Mouse (Mus musculus) CH12.LX (cell line): ENCODE measurements around the gene Samd14. TPM values are rescaled to one million over a fixed set of nuclear protein-coding genes. Genes with fewer than 3 reads are reported as not detected.

Experiments used
- DNase-seq: peaks from one replicate; pipeline ENCODE4 v3.0.0-alpha.2; 2013; ENCODE audit errors: extremely low read depth
- H3K27ac ChIP-seq: 2 replicates; pipeline ENCODE4 v1.5.1; 2012; ENCODE audit warnings: low read depth, mild to moderate bottlenecking, control low read depth, moderate library complexity; ENCODE audit not compliant: insufficient read depth
- H3K27me3 ChIP-seq: replicated peaks from 2 replicates; pipeline ENCODE3; 2012; ENCODE audit warnings: inconsistent platforms
- H3K36me3 ChIP-seq, 2 experiments: replicated peaks in 1 of 2; 2 replicates each; pipeline versions ENCODE3 to v1.6.1; 2012; ENCODE audit warnings: inconsistent platforms in 1 of 2, low read length in 1 of 2, mild to moderate bottlenecking in 1 of 2, mixed read lengths in 1 of 2, moderate library complexity in 1 of 2; ENCODE audit not compliant: control insufficient read depth in 1 of 2, insufficient read depth in 1 of 2
- H3K4me1 ChIP-seq, 2 experiments: 2 replicates each; pipeline ENCODE4 v1.6.1; 2012; ENCODE audit warnings: inconsistent platforms in 1 of 2, moderate library complexity in 1 of 2; ENCODE audit not compliant: insufficient read depth in 2 of 2, control insufficient read depth in 1 of 2
- H3K4me2 ChIP-seq: 2 replicates; pipeline ENCODE4 v1.6.1; 2012; ENCODE audit warnings: low read depth, mild to moderate bottlenecking, control low read depth; ENCODE audit not compliant: poor library complexity, insufficient read depth, severe bottlenecking
- H3K4me3 ChIP-seq, 3 experiments: fragments of 150-350 bp in 1 of 3; sonication (generic) in 1 of 3; replicated peaks in 1 of 3; 2 replicates each; pipeline versions ENCODE3 to v1.5.1; 2011 to 2012; ENCODE audit warnings: low read depth in 2 of 3, low read length in 2 of 3, mild to moderate bottlenecking in 2 of 3, moderate library complexity in 2 of 3, control low read depth in 1 of 3, improper control_type of control experiment in 1 of 3, inconsistent platforms in 1 of 3, mixed read lengths in 1 of 3; ENCODE audit not compliant: poor library complexity in 1 of 3
- H3K79me2 ChIP-seq: replicated peaks from 2 replicates; pipeline ENCODE4 v1.6.1; 2012; ENCODE audit warnings: mild to moderate bottlenecking, moderate library complexity; ENCODE audit not compliant: control insufficient read depth, poor library complexity, insufficient read depth, severe bottlenecking; ENCODE audit errors: extremely low read depth
- H3K9ac ChIP-seq: 2 replicates; pipeline ENCODE4 v1.6.1; 2012; ENCODE audit warnings: low read depth, mild to moderate bottlenecking, control low read depth, moderate library complexity; ENCODE audit not compliant: insufficient read depth
- H3K9me3 ChIP-seq: replicated peaks from 2 replicates; pipeline ENCODE3; 2012; ENCODE audit warnings: low read length, inconsistent platforms, mixed read lengths
- CHD1 ChIP-seq: IDR thresholded peaks from 2 replicates; pipeline ENCODE4 v1.6.1; 2012; ENCODE audit warnings: low read depth, low read length, improper control_type of control experiment, inconsistent platforms
- CHD2 ChIP-seq: IDR thresholded peaks from 2 replicates; pipeline ENCODE4 v1.6.1; 2011; ENCODE audit warnings: low read length, improper control_type of control experiment
- CTCF ChIP-seq, 2 experiments: IDR thresholded peaks in 1 of 2; conservative IDR thresholded peaks in 1 of 2; 2 replicates each; pipeline ENCODE4 v1.5.1; 2011 to 2012; ENCODE audit warnings: low read depth in 2 of 2, low read length in 2 of 2, improper control_type of control experiment in 1 of 2, inconsistent platforms in 1 of 2, mild to moderate bottlenecking in 1 of 2, moderate library complexity in 1 of 2
- ETS1 ChIP-seq: conservative IDR thresholded peaks from 2 replicates; pipeline ENCODE4 v1.6.1; 2012; ENCODE audit warnings: low read depth, mild to moderate bottlenecking, inconsistent platforms, low read length, improper control_type of control experiment, moderate library complexity
- IRF4 ChIP-seq: IDR thresholded peaks from 2 replicates; pipeline ENCODE4 v1.6.1; 2014; ENCODE audit warnings: low read depth, mild to moderate bottlenecking, inconsistent platforms, low read length, improper control_type of control experiment
- JUN ChIP-seq: IDR thresholded peaks from 2 replicates; pipeline ENCODE4 v1.6.1; 2011; ENCODE audit warnings: low read depth, mild to moderate bottlenecking, low read length, improper control_type of control experiment, moderate library complexity; ENCODE audit not compliant: insufficient read depth
- JUND ChIP-seq: conservative IDR thresholded peaks from 2 replicates; pipeline ENCODE4 v1.6.1; 2011; ENCODE audit warnings: low read depth, low read length, improper control_type of control experiment
- KAT2A ChIP-seq: IDR thresholded peaks from 2 replicates; pipeline ENCODE4 v1.6.1; 2012; ENCODE audit warnings: low read length, improper control_type of control experiment, inconsistent platforms; ENCODE audit not compliant: insufficient replicate concordance
- MAZ ChIP-seq: IDR thresholded peaks from 2 replicates; pipeline ENCODE4 v1.6.1; 2012; ENCODE audit warnings: low read depth, mild to moderate bottlenecking, inconsistent platforms, low read length, improper control_type of control experiment, moderate library complexity
- MEF2A ChIP-seq: IDR thresholded peaks from 2 replicates; pipeline ENCODE4 v1.6.1; 2014; ENCODE audit warnings: low read depth, mild to moderate bottlenecking, inconsistent platforms, low read length, improper control_type of control experiment, borderline replicate concordance
- NRF1 ChIP-seq: IDR thresholded peaks from 2 replicates; pipeline ENCODE4 v1.6.1; 2014; ENCODE audit warnings: low read depth, mild to moderate bottlenecking, inconsistent platforms, low read length, improper control_type of control experiment, moderate library complexity
- PAX5 ChIP-seq: IDR thresholded peaks from 2 replicates; pipeline ENCODE4 v1.6.1; 2012; ENCODE audit warnings: low read length, inconsistent platforms, mixed read lengths
- RCOR1 ChIP-seq: conservative IDR thresholded peaks from 2 replicates; pipeline ENCODE4 v1.6.1; 2012; ENCODE audit warnings: low read depth, mild to moderate bottlenecking, inconsistent platforms, low read length, improper control_type of control experiment
- SMC3 ChIP-seq: IDR thresholded peaks from 2 replicates; pipeline ENCODE4 v1.6.1; 2011; ENCODE audit warnings: low read depth, low read length, improper control_type of control experiment
- TBP ChIP-seq: conservative IDR thresholded peaks from 2 replicates; pipeline ENCODE4 v1.6.1; 2011; ENCODE audit warnings: low read depth, low read length, improper control_type of control experiment
- TCF12 ChIP-seq: IDR thresholded peaks from 2 replicates; pipeline ENCODE4 v1.6.1; 2014; ENCODE audit warnings: low read depth, mild to moderate bottlenecking, inconsistent platforms, low read length, improper control_type of control experiment
- UBTF ChIP-seq: IDR thresholded peaks from 2 replicates; pipeline ENCODE4 v1.6.1; 2012; ENCODE audit warnings: low read depth, mild to moderate bottlenecking, inconsistent platforms, low read length, improper control_type of control experiment, moderate library complexity
- ZMIZ1 ChIP-seq: IDR thresholded peaks from 2 replicates; pipeline ENCODE4 v1.6.1; 2012; ENCODE audit warnings: low read depth, mild to moderate bottlenecking, inconsistent platforms, low read length, improper control_type of control experiment
- dilution Hi-C: fragments of 300-500 bp; cut with MboI; formaldehyde crosslinking; loops from 2 replicates; pipeline ENCODE4 v1.14.3; 2020; ENCODE audit warnings: low sequenced_read_pairs; ENCODE audit not compliant: extremely low pct_unique_long_range_greater_than_20kb, extremely low pct_ligation_motif_present
- in situ Hi-C: fragments of 300-500 bp; cut with MboI; formaldehyde crosslinking; loops from 3 replicates; pipeline ENCODE4 v1.14.3; 2019; ENCODE audit warnings: low sequenced_read_pairs, low pct_ligation_motif_present, low pct_unique_long_range_greater_than_20kb, mixed read lengths
- polyA plus RNA-seq: library from polyadenylated mRNA; unstranded; fragments of >175 nt; gene quantifications from 2 replicates; pipeline ENCODE4 v1.2.1, GENCODE M21; 2012; ENCODE audit warnings: low read depth; ENCODE audit not compliant: insufficient read length
- total RNA-seq, 2 experiments: library from RNA; depleted of rRNA; stranded (reverse); fragments of 300-350 nt in 1 of 2; fragments of >200 nt in 1 of 2; gene quantifications; 2 replicates each; pipeline ENCODE4 v1.2.3; 2012 to 2014

The Samd14 gene
- total and polyA plus RNA-seq, 3 experiments = 0.17 TPM; not detected in 2

GRCm38 (mm10) chr11:95001058-95001457 is 8.6 kb upstream of the Samd14 start (continued):
- TF ChIP-seq MEF2A = no peak
- no peak for TF ChIP-seq IRF4
- no peak for TF ChIP-seq PAX5
- TF ChIP-seq TCF12 = no peak
- TF ChIP-seq CTCF (conservative IDR thresholded peaks at IDR 0.05 in 1 of 2, IDR thresholded peaks at IDR 0.05 in 1 of 2; ENCODE audit: low read depth in 2 of 2, low read length in 2 of 2) = peak; percentile 96 to 98
- no peak for TF ChIP-seq UBTF
- TF ChIP-seq NRF1 = peak; percentile 67

DNA sequence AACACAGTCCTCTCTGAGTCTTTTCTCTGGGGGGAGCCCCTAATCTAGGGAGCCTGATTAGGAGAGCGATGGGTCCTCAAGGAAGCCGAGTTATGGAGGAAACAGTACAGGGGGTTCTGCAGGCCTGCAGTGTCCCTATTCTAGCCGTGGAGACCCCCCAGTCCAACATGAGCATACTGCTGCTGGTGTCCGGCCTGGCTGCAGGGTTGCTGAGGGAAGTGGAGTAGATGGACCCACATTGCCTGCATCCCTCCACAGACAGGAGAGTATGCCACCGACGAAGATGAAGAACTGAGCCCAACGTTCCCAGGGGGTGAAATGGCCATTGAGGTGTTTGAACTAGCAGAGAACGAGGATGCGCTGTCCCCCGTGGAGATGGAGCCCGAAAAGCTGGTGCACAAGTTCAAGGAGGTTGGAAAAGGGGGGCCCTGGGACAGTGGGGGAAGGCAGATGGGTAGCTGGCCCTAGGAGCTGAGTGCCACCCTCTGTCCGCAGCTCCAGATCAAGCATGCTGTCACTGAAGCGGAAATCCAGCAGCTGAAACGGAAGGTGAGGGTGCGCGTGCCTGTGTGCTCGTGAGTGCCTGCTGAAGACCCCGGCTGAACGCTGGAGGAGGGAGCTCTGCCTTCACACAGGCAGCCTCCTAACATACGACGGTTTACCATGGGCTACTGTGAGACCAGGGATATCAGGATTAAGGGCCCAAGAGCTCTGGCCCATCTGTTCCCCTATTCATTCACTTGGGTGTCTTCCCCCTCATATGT is 7.9 kb upstream of the Samd14 start:
- no peak overlapping the region for H3K4me3 ChIP-seq

GRCm38 (mm10) chr11:95002705-95003104 is 7.0 kb upstream of the Samd14 start:
- Histone ChIP-seq H3K9me3 (no peaks in the 10 kb centered on the region), H3K36me3 (peaks cover 34 to 76% of the 10 kb centered on the region in 2 experiments), H3K27ac (no peak overlapping the region), H3K9ac (no peak overlapping the region), H3K4me1 (peaks cover 8 to 35% of the 10 kb centered on the region in 2 experiments), H3K27me3 (peaks cover 2% of the 10 kb centered on the region), H3K79me2 (no peaks in the 10 kb centered on the region), H3K4me3 (no peak overlapping the region), H3K4me2 (no peak overlapping the region)
- in situ Hi-C loops = no loop called here
- dilution Hi-C loops = no loop called here
- no peak for TF ChIP-seq JUN
- no peak for TF ChIP-seq ZMIZ1
- no peak for TF ChIP-seq JUND
- TF ChIP-seq TBP = no peak
- TF ChIP-seq CHD1 = no peak
- TF ChIP-seq SMC3 = no peak
- no peak for DNase-seq

More for the DNA sequence above, 7.9 kb upstream of the Samd14 start:
- TF ChIP-seq KAT2A = no peak
- no peak for TF ChIP-seq CHD2
- no peak for TF ChIP-seq PAX5
- no peak for TF ChIP-seq ETS1
- TF ChIP-seq RCOR1 = no peak
- no peak for TF ChIP-seq MAZ
- no peak overlapping the region for H3K27ac ChIP-seq
- no peaks in the 10 kb centered on the region for H3K9me3 ChIP-seq
- no peak overlapping the region for H3K4me2 ChIP-seq
- no peak overlapping the region for H3K9ac ChIP-seq
- H3K79me2 ChIP-seq = no peaks in the 10 kb centered on the region
- DNase-seq = no peak
- dilution Hi-C loops (no loop called here), in situ Hi-C loops (no loop called here)
- peaks cover 41 to 84% of the 10 kb centered on the region in 2 experiments for H3K36me3 ChIP-seq
- no peaks in the 10 kb centered on the region for H3K27me3 ChIP-seq
- peaks cover 8 to 30% of the 10 kb centered on the region in 2 experiments for H3K4me1 ChIP-seq
